Mouse (Mus musculus) small intestine, adult 2 months (tissue): ENCODE data around the gene Atp5s.

Source experiments
- CTCF ChIP-seq: fragments of 200-500 bp; IDR thresholded peaks from 2 replicates; pipeline ENCODE4 v1.5.1; 2012; ENCODE audit warnings: low read depth, mild to moderate bottlenecking, control low read depth, inconsistent platforms, low read length, moderate library complexity, mixed read lengths; ENCODE audit not compliant: insufficient replicate concordance, insufficient read length; ENCODE audit errors: extremely low read depth
- POLR2A ChIP-seq: fragments of 200-500 bp; IDR thresholded peaks from 2 replicates; pipeline ENCODE4 v1.6.1; 2012; ENCODE audit warnings: low read depth, mild to moderate bottlenecking, control low read depth, inconsistent platforms, low read length, moderate library complexity

DNA sequence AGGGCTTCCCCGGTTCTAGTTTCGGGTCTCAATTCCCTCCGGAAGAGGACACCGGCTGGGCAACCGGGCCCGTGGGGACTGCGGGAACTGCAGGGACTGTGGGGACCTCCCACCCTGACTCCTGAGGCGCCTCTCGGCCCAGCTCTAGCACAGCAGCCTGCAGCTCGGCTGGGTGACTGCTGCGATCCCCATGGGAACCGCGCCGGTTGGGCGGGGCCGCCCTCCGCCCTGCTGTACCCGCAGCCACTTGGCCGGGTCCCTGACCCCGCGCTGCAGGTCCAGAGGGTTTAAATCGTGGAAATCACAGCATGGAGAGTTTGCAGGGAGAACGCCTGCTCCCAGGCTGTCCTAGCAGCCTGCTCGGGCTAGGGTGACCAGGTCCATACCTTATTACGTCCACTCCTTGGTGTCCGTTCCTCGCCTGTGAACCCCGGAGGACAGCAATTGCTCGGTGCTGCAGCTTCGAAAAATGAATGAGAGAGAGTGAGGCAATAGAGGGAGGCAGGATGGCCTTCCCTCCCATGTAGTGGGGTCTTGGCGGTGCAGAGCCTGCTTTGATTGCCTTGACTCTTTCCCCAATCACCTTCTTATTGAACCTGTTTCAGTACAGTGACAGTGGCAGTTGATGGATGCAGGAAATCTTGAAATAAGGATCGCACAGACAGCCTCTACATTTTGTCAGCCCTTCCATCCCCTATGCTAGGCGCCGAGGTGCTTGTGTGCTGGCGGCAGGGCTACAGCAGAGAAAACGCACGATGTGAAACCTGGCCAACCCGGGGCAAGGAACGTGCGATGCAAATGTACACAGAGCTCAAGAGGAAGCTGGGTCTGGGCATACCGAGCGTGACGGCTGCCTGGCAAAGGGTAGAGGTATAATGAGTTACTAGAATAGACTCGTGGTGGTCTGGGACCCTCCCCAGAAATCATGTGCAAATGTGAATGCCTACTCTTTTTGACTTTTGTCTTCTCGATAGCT, 66.1 kb downstream of the Atp5s start, which contains the start of gene Cdkl1:
- no peak for TF ChIP-seq POLR2A
- no peak for TF ChIP-seq CTCF
